Mouse (Mus musculus) heart, postnatal 0 days (tissue): Measurements from ENCODE around the gene Hes2. TPM values are rescaled to one million over a fixed set of nuclear protein-coding genes. Genes with fewer than 3 reads are reported as not detected.
A peak's percentile ranks its signal among the peaks of the same experiment; 100 is the strongest.

Experiments
- ATAC-seq: fragments of 200-750 bp; cut with Nextera tagmentation; 2 replicates; pipeline ENCODE4 v1.8.0; 2017; ENCODE audit warnings: low read depth, moderate number of reproducible peaks, moderate library complexity; ENCODE audit not compliant: insufficient read depth
- DNase-seq: peaks from one replicate; pipeline ENCODE4 v3.0.0-alpha.2; 2016; ENCODE audit warnings: low spot score
- H3K27ac ChIP-seq: fragments of 300-500 bp; sonication (generic); 2 replicates; pipeline ENCODE4 v1.5.1; 2014; ENCODE audit warnings: low read depth, mild to moderate bottlenecking
- H3K27me3 ChIP-seq: fragments of 300-500 bp; sonication (generic); 2 replicates; pipeline ENCODE4 v1.6.1; 2014; ENCODE audit warnings: low read length, mixed read lengths; ENCODE audit not compliant: control insufficient read depth, insufficient read depth
- H3K36me3 ChIP-seq: fragments of 300-500 bp; sonication (generic); replicated peaks from 2 replicates; pipeline ENCODE4 v1.6.1; 2014; ENCODE audit warnings: low read length, mixed read lengths; ENCODE audit not compliant: control insufficient read depth, insufficient read depth
- H3K4me1 ChIP-seq: fragments of 300-500 bp; sonication (generic); 2 replicates; pipeline ENCODE4 v1.6.1; 2014; ENCODE audit warnings: antibody characterized with exemption; ENCODE audit not compliant: control insufficient read depth, insufficient read depth
- H3K4me2 ChIP-seq: fragments of 300-500 bp; sonication (generic); 2 replicates; pipeline ENCODE4 v1.6.1; 2014; ENCODE audit warnings: low read depth, mild to moderate bottlenecking, low read length, moderate library complexity
- H3K4me3 ChIP-seq: fragments of 300-500 bp; sonication (generic); 2 replicates; pipeline ENCODE4 v1.5.1; 2014; ENCODE audit warnings: low read depth, low read length
- H3K9ac ChIP-seq: fragments of 300-500 bp; sonication (generic); replicated peaks from 2 replicates; pipeline ENCODE4 v1.6.1; 2014; ENCODE audit warnings: low read depth, low read length, mixed read lengths
- H3K9me3 ChIP-seq: fragments of 300-500 bp; sonication (generic); replicated peaks from 2 replicates; pipeline ENCODE4 v1.6.1; 2016; ENCODE audit warnings: low read length; ENCODE audit not compliant: control insufficient read depth
- CTCF ChIP-seq: IDR thresholded peaks from 2 replicates; pipeline ENCODE4 v1.5.1; 2016; ENCODE audit warnings: antibody characterized with exemption, control low read depth, low read depth
- EP300 ChIP-seq: IDR thresholded peaks from 2 replicates; pipeline ENCODE4 v1.6.1; 2016; ENCODE audit warnings: antibody characterized with exemption, low read depth
- WGBS: fragments of 180-500 bp; shearing (Covaris S2); extraction: QIAGEN DNeasy Blood & Tissue Kit; methylation state at CpG from one replicate; pipeline ENCODE4 v1.1.7; 2014; 5-methylcytosine and 5-hydroxymethylcytosine counted together
- polyA plus RNA-seq: library from polyadenylated mRNA; unstranded; fragments of >200 nt; fragmentation: Nextera tagmentation; extraction: Ambion mirVana; gene quantifications from 2 replicates; pipeline ENCODE4 v1.2.1, GENCODE M21; 2015
- total RNA-seq: library from RNA; depleted of rRNA; stranded (reverse); fragments of >200 nt; gene quantifications from 2 replicates; pipeline ENCODE4 v1.2.3, GENCODE M21; 2014; ENCODE audit warnings: low replicate concordance

The Hes2 gene
- total and polyA plus RNA-seq, 2 experiments from 2014 or later: not detected

- no peaks in the 10 kb centered on the region for H3K9me3 ChIP-seq
- no peak overlapping the region for H3K4me3 ChIP-seq
- H3K27ac ChIP-seq: no peak overlapping the region
- no peaks in the 10 kb centered on the region for H3K36me3 ChIP-seq
- ATAC-seq: no peak
- H3K9ac ChIP-seq: no peak overlapping the region
- H3K4me1 ChIP-seq: peaks cover 18% of the 10 kb centered on the region
- peaks cover 52% of the 10 kb centered on the region for H3K27me3 ChIP-seq
- H3K4me2 ChIP-seq: no peak overlapping the region
- TF ChIP-seq EP300: no peak
- TF ChIP-seq CTCF: peak; percentile 49
- DNase-seq: no peak
Measured at GRCm38 (mm10) chr4:152134507-152134906, 24.2 kb upstream of the Hes2 start.

DNA sequence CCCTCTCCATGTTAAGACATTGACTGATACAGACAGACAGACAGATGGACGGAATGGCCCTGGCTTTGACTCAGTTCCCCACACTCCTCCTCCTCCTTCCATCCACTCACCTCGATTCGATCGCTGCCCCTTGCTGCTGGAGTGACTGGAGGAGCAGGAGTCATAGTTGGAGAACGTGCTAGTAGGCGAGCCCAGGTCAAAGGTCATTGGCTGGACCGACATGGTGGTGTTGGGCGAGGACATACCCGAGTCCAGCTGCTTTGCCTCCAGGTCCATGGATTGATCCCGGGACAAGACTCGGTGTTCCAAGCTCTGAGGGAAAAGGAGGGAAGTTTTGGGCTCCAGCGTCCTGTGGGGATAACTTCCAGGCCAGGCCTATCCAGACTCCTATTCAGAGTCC, 23.3 kb upstream of the Hes2 start:
- ATAC-seq: no peak
- Histone ChIP-seq H3K4me3 (no peak overlapping the region), H3K9me3 (no peaks in the 10 kb centered on the region), H3K4me1 (peaks cover 18% of the 10 kb centered on the region), H3K9ac (no peak overlapping the region), H3K27ac (no peak overlapping the region), H3K4me2 (no peak overlapping the region), H3K36me3 (no peaks in the 10 kb centered on the region), H3K27me3 (peaks cover 49% of the 10 kb centered on the region)
- no peak for DNase-seq
- 87% methylated on average over 12 of the region's 12 CpGs for WGBS
- TF ChIP-seq EP300 (no peak), CTCF (no peak)

- peak; percentile 52 for TF ChIP-seq CTCF
- no peak for TF ChIP-seq EP300
- ATAC-seq (no peak), DNase-seq (no peak)
- no peaks in the 10 kb centered on the region for H3K36me3 ChIP-seq
- peaks cover 46% of the 10 kb centered on the region for H3K27me3 ChIP-seq
- no peak overlapping the region for H3K4me2 ChIP-seq
- H3K9ac ChIP-seq: no peak overlapping the region
- H3K27ac ChIP-seq: no peak overlapping the region
- peaks cover 9% of the 10 kb centered on the region for H3K4me1 ChIP-seq
- no peak overlapping the region for H3K4me3 ChIP-seq
- no peaks in the 10 kb centered on the region for H3K9me3 ChIP-seq
- 52% methylated on average over 6 of the region's 6 CpGs for WGBS
Measured at GRCm38 (mm10) chr4:152136112-152136875, 22.4 kb upstream of the Hes2 start.

- DNase-seq (no peak), ATAC-seq (no peak)
- Histone ChIP-seq H3K9me3 (no peaks in the 10 kb centered on the region), H3K27ac (no peak overlapping the region), H3K36me3 (no peaks in the 10 kb centered on the region), H3K4me2 (no peak overlapping the region), H3K27me3 (peaks cover 40% of the 10 kb centered on the region), H3K9ac (no peak overlapping the region), H3K4me3 (no peak overlapping the region), H3K4me1 (peaks cover 6% of the 10 kb centered on the region; the same call in 1 of the 2 replicates)
- WGBS: 91% methylated on average over 2 of the region's 2 CpGs
- no peak for TF ChIP-seq CTCF
- no peak for TF ChIP-seq EP300
Measured at GRCm38 (mm10) chr4:152136876-152137250, 21.8 kb upstream of the Hes2 start.

GRCm38 (mm10) chr4:152138497-152139260, 20.0 kb upstream of the Hes2 start:
- Histone ChIP-seq H3K4me2 (peak overlapping the region; percentile 59), H3K4me3 (peak overlapping the region; percentile 40), H3K9ac (no peak overlapping the region), H3K27ac (no peak overlapping the region), H3K27me3 (peaks cover 22% of the 10 kb centered on the region), H3K9me3 (no peaks in the 10 kb centered on the region), H3K36me3 (no peaks in the 10 kb centered on the region), H3K4me1 (peaks cover 6% of the 10 kb centered on the region; the same call in 1 of the 2 replicates)
- WGBS: 3% methylated on average over 50 of the region's 51 CpGs
- TF ChIP-seq CTCF (peak; percentile 79), EP300 (no peak)
- ATAC-seq: peak; percentile 90
- peak; percentile 78 for DNase-seq
